Mouse (Mus musculus) embryonic facial prominence, embryonic 10.5 days (tissue): ENCODE results near the gene Fubp1. TPM values are rescaled to one million over a fixed set of nuclear protein-coding genes. Genes with fewer than 3 reads are reported as not detected.
A peak's percentile ranks its signal among the peaks of the same experiment; 100 is the strongest.

Experiments used
- DNase-seq: peaks from one replicate; pipeline ENCODE4 v3.0.0-alpha.2; 2017; ENCODE audit warnings: low spot score
- H3K27ac ChIP-seq: fragments of 300-500 bp; sonication (generic); replicated peaks from 2 replicates; pipeline ENCODE4 v1.5.1; 2016; ENCODE audit warnings: mild to moderate bottlenecking
- H3K27me3 ChIP-seq: fragments of 300-500 bp; sonication (generic); replicated peaks from 2 replicates; pipeline ENCODE4 v1.6.1; 2016; ENCODE audit warnings: low read depth, mild to moderate bottlenecking; ENCODE audit not compliant: poor library complexity, severe bottlenecking
- H3K36me3 ChIP-seq: fragments of 300-500 bp; sonication (generic); replicated peaks from 2 replicates; pipeline ENCODE4 v1.6.1; 2016; ENCODE audit warnings: mild to moderate bottlenecking, moderate library complexity
- H3K4me1 ChIP-seq: fragments of 300-500 bp; sonication (generic); 2 replicates; pipeline ENCODE4 v1.6.1; 2016
- H3K4me3 ChIP-seq: fragments of 300-500 bp; sonication (generic); 2 replicates; pipeline ENCODE4 v1.5.1; 2016; ENCODE audit warnings: mild to moderate bottlenecking, moderate library complexity
- H3K9me3 ChIP-seq: fragments of 300-500 bp; sonication (generic); 2 replicates; pipeline ENCODE4 v1.6.1; 2016; ENCODE audit warnings: mild to moderate bottlenecking
- WGBS: fragments of 180-500 bp; shearing (Covaris S2); methylation state at CpG from one replicate; pipeline ENCODE4 v1.1.7; 2016; 5-methylcytosine and 5-hydroxymethylcytosine counted together
- polyA plus RNA-seq: library from polyadenylated mRNA; unstranded; fragments of >200 nt; fragmentation: Nextera tagmentation; extraction: Ambion mirVana; gene quantifications from 2 replicates; pipeline ENCODE4 v1.2.1, GENCODE M21; 2016

Fubp1 gene
- polyA plus RNA-seq, 1 experiment from 2014 or later: 447 TPM

DNA sequence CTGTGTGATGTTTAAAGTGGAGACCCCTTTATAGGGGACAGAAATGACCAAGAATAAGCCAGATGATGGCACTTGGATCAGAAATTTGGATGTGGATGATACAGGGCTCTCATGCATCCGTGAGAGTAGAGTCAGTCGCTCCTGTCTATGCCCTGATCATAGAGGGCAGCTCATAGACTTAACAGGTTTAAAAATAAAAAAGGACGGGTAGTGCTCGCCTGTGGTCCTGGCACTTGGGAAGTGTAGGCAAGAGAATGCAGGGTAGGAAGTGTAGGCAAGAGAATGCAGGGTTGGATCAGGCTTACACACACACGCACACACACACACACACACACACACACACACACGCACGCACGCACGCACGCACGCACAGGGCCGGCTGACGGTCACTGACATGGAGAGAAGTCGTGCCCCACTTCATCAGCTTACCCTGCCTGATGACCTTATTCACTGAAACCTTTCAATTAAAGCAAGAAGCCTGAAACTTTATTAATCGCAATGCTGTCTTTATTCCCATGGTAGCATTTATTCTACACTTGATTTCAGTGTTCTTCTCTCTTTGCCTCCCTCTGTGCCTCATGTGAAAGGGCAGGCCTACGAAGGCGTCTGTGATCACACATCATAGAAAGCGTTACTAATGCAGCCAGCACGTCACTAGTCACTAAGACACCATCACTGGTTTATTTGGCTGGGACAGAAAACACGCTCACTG is 62.9 kb downstream of the Fubp1 start:
- Histone ChIP-seq H3K4me1 (peaks cover under 1% of the 10 kb centered on the region; the same call in 1 of the 2 replicates), H3K4me3 (no peak overlapping the region), H3K9me3 (no peaks in the 10 kb centered on the region), H3K36me3 (peaks cover 15% of the 10 kb centered on the region), H3K27me3 (peaks cover 6% of the 10 kb centered on the region), H3K27ac (no peak overlapping the region)
- no peak for DNase-seq
- WGBS: 88% methylated on average over 20 of the region's 20 CpGs

DNA sequence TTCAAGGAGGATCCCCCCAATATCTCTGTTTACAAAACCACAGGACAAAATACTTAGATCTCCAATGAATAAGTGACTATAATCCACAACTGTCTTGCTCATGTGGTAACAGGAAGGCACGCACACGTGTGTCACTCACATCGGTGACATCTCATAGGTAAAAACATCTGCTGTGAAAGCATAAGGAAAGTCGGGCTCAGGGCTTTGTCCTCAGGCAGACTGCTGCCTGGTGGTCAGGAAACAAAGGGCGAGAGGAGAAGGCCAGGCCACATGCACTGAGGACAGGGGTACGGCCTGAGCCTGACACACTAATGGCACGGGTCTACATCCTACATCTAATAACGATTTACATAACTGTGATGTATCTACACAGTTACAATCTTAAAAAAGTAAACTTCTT is 64.8 kb downstream of the Fubp1 start:
- H3K4me3 ChIP-seq: no peak overlapping the region
- 75% methylated on average over 8 of the region's 8 CpGs for WGBS
- no peak overlapping the region for H3K27ac ChIP-seq
- H3K27me3 ChIP-seq: no peaks in the 10 kb centered on the region
- peaks cover 7% of the 10 kb centered on the region for H3K4me1 ChIP-seq
- no peak for DNase-seq
- peaks cover 15% of the 10 kb centered on the region for H3K36me3 ChIP-seq
- no peaks in the 10 kb centered on the region for H3K9me3 ChIP-seq

DNA sequence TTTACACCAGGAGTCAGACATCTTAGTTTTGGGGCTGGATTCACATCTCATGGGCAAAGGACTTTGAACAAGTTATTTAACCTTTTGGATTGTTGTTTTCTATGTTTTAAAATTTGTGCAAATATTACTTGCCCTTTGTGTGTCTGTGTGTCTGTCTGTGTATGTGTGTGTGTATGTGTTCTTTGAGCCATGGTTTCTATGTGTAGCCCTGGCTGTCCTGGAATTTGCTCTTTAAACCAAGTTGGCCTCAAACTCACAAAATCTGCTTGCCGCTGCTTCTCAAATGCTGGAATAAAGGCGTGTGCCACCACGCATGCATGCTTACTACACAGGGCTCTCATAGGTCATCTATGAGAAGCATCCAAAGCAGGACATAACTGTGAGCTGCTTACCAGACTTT is 66.7 kb downstream of the Fubp1 start:
- 97% methylated on average over 3 of the region's 3 CpGs for WGBS
- Histone ChIP-seq H3K27me3 (no peaks in the 10 kb centered on the region), H3K9me3 (no peaks in the 10 kb centered on the region), H3K27ac (no peak overlapping the region), H3K4me1 (peaks cover 7% of the 10 kb centered on the region), H3K4me3 (no peak overlapping the region), H3K36me3 (peaks cover 24% of the 10 kb centered on the region)
- no peak for DNase-seq

DNA sequence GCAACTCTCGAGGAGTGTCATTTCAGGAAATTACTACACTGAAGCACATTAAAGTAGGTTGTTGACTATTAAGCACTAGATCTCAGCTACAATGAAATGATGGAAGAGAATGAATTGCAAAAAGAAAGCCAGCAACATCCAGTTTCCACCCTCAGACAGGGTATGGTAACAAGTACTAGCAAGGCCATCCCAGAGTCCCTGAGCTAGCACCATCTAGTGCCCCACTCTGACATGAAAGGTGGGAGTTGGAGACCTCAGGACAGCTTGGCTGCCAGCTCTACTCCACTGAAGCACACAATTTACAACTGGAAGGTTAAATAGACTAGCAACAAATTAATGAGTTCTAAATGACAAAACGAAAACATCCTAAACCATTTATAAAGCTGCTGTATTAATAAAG is 67.7 kb downstream of the Fubp1 start:
- peaks cover 11% of the 10 kb centered on the region for H3K4me1 ChIP-seq
- H3K27me3 ChIP-seq: no peaks in the 10 kb centered on the region
- no peaks in the 10 kb centered on the region for H3K9me3 ChIP-seq
- H3K27ac ChIP-seq: no peak overlapping the region
- peaks cover 31% of the 10 kb centered on the region for H3K36me3 ChIP-seq
- WGBS: 88% methylated on average over 2 of the region's 2 CpGs
- DNase-seq: no peak
- no peak overlapping the region for H3K4me3 ChIP-seq

DNA sequence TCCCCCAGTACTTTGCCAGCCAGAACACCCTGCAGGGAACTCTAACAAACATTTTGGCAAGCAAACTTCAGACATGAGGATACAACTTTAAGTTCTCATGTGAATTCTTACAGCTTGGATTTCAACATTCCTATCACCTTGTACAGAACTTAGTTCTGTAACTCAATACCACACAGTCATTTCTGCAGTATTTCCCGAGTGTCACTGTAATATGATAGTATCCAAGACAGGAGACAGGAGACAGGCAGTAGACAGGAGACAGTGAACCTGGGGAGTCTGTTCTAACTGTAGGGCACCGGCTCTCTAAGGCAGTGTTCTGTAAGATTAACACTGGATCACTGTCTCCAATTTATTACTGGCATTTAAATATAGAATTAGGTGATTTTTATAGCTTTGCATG is 68.2 kb downstream of the Fubp1 start:
- 43% methylated on average over 2 of the region's 2 CpGs for WGBS
- no peak for DNase-seq
- Histone ChIP-seq H3K27ac (no peak overlapping the region), H3K36me3 (peaks cover 34% of the 10 kb centered on the region), H3K4me3 (no peak overlapping the region), H3K4me1 (peaks cover 11% of the 10 kb centered on the region), H3K27me3 (no peaks in the 10 kb centered on the region), H3K9me3 (no peaks in the 10 kb centered on the region)

DNA sequence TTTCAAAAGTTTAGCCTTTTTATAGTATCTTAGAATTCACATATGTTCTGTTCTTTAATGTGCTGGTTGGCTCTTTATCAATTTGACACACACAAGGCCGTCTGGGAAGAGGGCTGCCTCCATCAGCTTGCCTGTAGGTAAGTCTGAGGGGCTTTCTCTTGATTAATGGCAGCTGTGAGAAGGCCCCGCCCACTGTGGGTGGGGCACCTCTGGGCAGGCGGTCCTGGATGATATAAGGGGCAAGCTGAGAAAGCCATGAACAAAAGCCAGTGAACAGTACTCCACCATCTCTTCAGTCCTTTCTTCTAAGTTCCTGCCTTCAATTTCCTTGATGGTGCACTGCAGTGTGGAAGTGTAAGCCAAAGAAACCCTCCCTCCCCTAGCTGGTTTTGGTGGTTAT is 71.9 kb downstream of the Fubp1 start:
- peak; percentile 61 for DNase-seq
- peaks cover 11% of the 10 kb centered on the region for H3K4me1 ChIP-seq
- peaks cover 55% of the 10 kb centered on the region for H3K36me3 ChIP-seq
- no peaks in the 10 kb centered on the region for H3K27me3 ChIP-seq
- WGBS: 34% methylated on average over 3 of the region's 3 CpGs
- H3K4me3 ChIP-seq: no peak overlapping the region
- H3K9me3 ChIP-seq: no peaks in the 10 kb centered on the region
- no peak overlapping the region for H3K27ac ChIP-seq

DNA sequence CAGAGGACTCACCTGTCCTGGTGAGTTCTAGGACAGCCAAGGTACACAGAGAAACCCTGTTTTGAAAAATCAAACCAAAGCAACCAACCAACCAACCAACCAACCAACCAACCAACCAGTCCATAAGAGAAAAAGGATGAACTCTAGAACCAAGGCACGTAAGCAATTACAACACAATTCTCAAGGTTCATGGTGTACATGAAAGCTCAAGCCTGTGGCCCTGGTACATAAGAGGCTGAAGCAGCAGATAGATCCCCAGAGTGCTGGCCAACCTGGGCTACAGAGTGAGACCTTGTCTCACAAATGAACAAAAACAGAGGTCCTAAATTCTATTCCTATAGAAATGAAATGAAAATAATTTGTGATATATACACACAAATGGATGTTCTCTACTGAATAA is 74.1 kb downstream of the Fubp1 start:
- Histone ChIP-seq H3K27me3 (no peaks in the 10 kb centered on the region), H3K4me3 (no peak overlapping the region), H3K4me1 (0 out of 2 replicates have a peak, but pooled peaks cover 4% of the 10 kb centered on the region), H3K27ac (no peak overlapping the region), H3K9me3 (no peaks in the 10 kb centered on the region), H3K36me3 (peaks cover 73% of the 10 kb centered on the region)
- WGBS: 98% methylated on average over 1 of the region's 1 CpGs
- DNase-seq: no peak

DNA sequence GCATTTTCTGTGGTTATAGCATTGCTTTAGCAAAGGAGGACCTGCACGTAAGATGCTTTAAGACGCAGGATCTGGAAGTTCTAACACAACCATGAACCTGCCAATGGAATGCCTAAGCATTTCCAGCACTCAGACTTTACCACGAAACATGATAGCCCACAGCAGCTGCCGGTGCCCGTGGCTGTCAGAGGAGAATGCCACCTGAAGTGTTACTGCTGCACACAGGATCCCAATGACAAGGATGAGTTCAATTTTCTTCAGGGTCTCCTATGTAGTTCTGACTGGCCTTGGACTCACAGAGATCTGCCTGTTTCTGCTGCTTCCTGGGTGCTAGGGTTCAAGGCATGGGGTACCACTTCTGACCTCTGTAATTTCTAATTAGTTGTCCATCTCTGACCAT is 74.5 kb downstream of the Fubp1 start:
- WGBS: 77% methylated on average over 5 of the region's 5 CpGs
- H3K27me3 ChIP-seq: no peaks in the 10 kb centered on the region
- H3K4me1 ChIP-seq: 0 out of 2 replicates have a peak, but pooled peaks cover 4% of the 10 kb centered on the region
- no peak overlapping the region for H3K27ac ChIP-seq
- peaks cover 75% of the 10 kb centered on the region for H3K36me3 ChIP-seq
- no peak for DNase-seq
- H3K4me3 ChIP-seq: no peak overlapping the region
- no peaks in the 10 kb centered on the region for H3K9me3 ChIP-seq

Other genes with a start within 250 kb of the Fubp1 start
- 3.6 TPM in 2 replicates for gene Gipc2, start 44.2 kb upstream of the Fubp1 start, polyA plus RNA-seq
- gene Dnajb4, start 120 bp upstream of the Fubp1 start, polyA plus RNA-seq: 18.5 and 20.1 TPM in 2 replicates
- 3.9 and 5.7 TPM in 2 replicates for gene Nexn, start 55.9 kb downstream of the Fubp1 start, polyA plus RNA-seq
- gene Miga1, start 130.0 kb downstream of the Fubp1 start, polyA plus RNA-seq: 18.7 and 19.1 TPM in 2 replicates
- 52.9 and 53.9 TPM in 2 replicates for gene Usp33, start 136.1 kb downstream of the Fubp1 start, polyA plus RNA-seq
- 57.2 and 58.2 TPM in 2 replicates for gene Zzz3, start 185.1 kb downstream of the Fubp1 start, polyA plus RNA-seq